Mouse (Mus musculus) right cerebral cortex, postnatal 36 days (tissue): ENCODE results near the gene Adora3.
A peak's percentile ranks its signal among the peaks of the same experiment; 100 is the strongest.

ENCODE experiments used
- DNase-seq, 2 experiments: peaks; one replicate each; pipeline ENCODE4 v3.0.0; 2022; ENCODE audit warnings: low spot score in 2 of 2, mixed read lengths in 1 of 2

Gene Adora3

DNA sequence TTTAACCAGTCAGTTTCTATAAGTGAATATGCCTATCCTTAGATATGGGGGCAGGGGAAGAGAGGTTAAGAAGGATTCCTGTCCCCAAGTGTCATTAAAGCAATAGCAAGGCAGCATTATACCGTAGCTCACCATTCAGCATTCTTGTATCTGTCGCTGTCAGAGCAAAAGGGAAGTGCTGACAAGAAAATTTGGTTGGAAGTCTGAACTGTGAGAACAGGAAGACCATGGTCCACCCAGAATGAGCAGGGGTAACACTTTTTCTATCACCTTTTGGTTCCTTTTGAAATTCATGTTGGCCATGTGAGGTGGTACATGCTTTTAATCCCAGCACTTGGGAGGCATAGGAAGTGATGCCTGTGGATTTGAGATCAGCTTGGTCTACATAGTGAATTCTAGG, 60.4 kb downstream of the Adora3 start:
- no peak for DNase-seq

GRCm38 (mm10) chr3:105932240-105933071, 61.8 kb downstream of the Adora3 start, which contains the start of gene I830077J02Rik:
Gene I830077J02Rik, minus strand, starts transcription at chr3:105932664.
- DNase-seq, result no peak

DNA sequence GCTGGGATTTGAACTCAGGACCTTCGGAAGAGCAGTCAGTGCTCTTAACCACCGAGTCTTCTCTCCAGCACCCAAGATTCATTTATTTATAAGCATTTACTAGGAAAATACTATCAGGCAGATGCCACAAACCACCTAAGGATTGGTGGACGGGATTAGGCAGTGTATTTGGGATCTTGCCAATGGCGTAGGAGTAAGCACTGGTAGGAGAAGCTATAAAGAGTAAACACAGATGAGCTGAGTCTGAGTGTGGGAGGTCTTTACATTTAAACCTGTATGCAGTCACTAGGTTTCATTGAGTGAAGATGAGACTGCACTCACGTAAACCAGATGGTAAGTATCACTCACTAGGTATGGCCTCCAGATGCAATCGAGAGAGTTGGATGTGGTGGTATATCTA, 63.3 kb downstream of the Adora3 start:
- peak in 1 of 2 experiments; percentile 8 for DNase-seq

- no peak for DNase-seq
These were observed 64.4 kb downstream of the Adora3 start for GRCm38 (mm10) chr3:105935033-105935432.

DNA sequence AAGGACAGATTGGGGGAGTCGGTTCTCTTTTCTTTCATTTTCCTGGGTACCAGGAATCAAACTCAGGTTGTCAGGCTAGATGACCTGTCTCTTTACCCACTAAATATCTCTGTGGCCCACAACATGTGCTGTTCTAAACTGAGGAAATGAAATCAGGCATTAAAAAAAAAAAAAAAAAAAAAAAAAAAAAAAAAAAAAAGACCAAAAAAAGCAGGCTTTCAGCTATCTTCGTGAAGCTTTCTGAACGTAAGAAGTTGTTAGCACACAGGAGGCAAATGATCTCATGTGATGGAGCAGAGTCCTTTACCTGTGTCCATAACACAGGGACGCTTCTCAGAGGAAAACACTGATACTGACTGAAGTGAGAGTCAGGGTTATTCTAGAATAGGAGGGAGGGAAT, 65.5 kb downstream of the Adora3 start:
- no peak for DNase-seq

GRCm38 (mm10) chr3:105951348-105951747, 80.7 kb downstream of the Adora3 start:
- no peak for DNase-seq

- DNase-seq, result no peak
These were observed 86.6 kb downstream of the Adora3 start for GRCm38 (mm10) chr3:105957235-105957634.

DNA sequence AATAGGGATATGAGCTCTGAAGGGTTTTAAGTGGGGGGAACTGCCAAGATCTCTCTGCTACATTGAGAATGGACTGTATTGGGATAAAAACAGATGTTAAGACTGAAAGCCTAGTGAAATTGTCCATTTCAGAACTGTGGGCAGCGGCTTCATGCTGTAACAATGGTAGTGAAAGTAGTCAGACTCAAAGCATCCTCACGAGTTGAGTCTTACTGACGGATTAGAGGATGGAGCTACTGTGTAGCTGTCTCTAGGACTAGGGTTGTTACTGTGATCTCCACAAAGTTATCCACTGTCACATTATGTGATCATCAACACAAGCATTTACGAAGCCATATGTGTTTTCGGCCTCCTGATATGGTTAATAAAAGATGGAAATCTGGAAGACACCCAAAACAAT, 87.5 kb downstream of the Adora3 start:
- no peak for DNase-seq
